Mouse (Mus musculus) spleen, adult 18-20 months (tissue): Measurements from ENCODE around the gene Qk.

Source experiments
- DNase-seq, 2 experiments: peaks; one replicate each; pipeline ENCODE4 v3.0.0; 2022; ENCODE audit warnings: mixed read lengths in 2 of 2

The Qk gene

DNA sequence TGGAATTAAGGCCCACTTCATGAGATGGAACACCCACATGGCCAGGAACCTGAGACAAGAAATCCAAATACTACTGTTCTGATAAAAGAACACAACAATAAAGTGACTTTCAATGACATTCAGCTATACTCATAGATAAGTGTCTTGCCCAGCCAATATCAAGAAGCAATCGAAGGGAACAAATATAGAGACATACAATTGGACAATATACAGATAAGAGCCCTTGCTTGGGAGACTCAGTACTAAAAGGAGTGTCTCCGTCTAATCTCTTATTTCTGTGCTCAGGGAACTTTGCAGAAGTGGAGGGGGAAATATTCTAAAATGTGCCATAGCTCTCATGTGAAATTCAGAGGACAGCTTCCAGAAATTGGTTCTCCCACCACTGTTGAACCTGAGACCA is 83.1 kb downstream of the Qk start:
- no peak for DNase-seq

DNA sequence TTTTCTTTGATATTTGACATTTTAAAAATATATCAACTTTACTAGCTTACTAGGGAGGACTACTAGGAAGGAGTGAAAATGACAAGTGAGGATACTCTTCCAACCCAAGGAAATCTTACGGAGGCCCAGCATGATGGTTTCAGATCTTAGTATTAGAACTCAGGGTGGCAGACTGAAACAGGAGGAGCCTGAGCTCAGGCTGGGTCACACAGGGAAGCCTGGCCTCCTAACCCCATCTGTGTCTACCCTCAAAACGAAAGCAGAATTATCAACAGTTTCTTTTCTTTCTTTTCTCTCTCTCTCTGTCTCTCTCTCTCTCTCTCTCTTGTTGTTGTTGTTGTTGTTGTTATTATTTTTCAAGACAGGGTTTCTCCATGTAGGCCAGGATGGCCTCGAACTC is 87.2 kb downstream of the Qk start:
- no peak for DNase-seq

- DNase-seq, result no peak
Measured at GRCm38 (mm10) chr17:10227798-10228538, 91.7 kb downstream of the Qk start.

- no peak for DNase-seq
Measured at GRCm38 (mm10) chr17:10216164-10216563, 103.5 kb downstream of the Qk start.

- no peak for DNase-seq
Measured at GRCm38 (mm10) chr17:10209154-10209777, 110.4 kb downstream of the Qk start.

- no peak for DNase-seq
Measured at GRCm38 (mm10) chr17:10198662-10199061, 121.0 kb downstream of the Qk start.

- DNase-seq, result no peak
Measured at GRCm38 (mm10) chr17:10198231-10198630, 121.4 kb downstream of the Qk start.

- no peak for DNase-seq
Measured at GRCm38 (mm10) chr17:10195703-10196102, 124.0 kb downstream of the Qk start.

- no peak for DNase-seq
Measured at GRCm38 (mm10) chr17:10190857-10191256, 128.8 kb downstream of the Qk start.

DNA sequence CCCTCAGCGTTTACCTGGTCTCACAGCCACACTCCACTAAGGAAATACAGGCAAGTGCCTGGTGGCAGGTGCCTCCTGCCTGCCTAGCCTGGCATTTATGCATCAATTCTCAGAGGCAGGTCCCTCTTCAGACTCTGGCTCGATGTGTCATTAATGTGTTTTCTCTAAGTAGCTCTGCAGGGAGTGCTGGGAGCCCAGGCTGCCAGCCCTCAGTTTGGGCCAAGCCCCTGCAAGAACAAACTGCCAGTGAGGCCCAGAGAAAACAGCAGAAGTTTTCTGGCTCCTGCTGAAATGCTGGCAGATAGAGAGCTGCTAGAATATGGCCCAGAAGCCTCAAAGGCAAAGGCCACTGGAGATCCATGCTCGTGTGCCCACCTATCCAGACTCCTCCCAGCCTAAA is 131.2 kb downstream of the Qk start:
- no peak for DNase-seq

DNA sequence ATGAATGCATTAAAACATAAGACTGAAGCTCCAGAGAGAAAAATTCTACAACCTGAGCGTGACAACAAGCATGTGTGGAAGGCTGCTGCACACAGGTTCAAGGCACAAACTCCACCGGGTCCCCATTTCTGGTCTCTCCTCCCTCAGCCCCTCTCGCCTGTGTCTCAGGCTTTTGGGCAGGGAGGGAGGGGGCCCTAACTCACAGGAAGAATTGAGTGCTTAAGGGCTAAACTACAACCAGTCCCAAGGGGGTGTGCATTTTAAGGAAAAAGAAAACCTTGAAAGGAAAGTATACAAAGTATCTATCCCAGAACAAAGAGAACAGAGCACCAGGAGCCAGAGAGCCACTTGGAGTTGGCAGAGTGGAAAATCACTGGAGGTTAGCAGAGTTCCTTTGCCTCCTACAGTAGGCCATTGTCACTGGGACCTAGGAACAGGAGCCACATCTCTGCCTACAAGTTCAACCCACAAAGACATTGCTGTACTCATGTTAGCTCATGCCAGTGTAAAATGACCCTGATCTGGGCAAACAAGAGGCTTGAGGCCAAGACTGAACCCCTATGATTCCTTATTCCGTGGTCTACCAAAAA is 132.1 kb downstream of the Qk start:
- DNase-seq, result no peak

DNA sequence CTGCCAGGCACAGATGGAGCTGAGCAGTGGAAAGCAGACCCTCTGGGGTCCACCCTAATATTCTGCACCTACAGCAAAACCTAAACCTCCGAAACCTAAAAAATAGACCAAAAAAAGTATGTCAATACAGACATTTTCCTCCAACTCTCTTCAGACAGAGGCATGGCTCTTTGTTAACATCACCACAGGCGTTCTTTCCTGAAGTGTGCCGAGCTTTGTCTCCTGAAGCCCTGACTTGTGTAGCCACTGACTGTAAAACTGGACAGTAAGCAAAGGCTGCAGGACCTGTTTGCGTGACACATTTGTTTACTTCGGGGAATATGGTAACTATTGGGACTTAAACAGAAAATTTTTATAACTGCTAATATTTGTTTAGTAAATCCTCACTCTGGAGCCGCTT is 137.9 kb downstream of the Qk start:
- DNase-seq, result no peak

DNA sequence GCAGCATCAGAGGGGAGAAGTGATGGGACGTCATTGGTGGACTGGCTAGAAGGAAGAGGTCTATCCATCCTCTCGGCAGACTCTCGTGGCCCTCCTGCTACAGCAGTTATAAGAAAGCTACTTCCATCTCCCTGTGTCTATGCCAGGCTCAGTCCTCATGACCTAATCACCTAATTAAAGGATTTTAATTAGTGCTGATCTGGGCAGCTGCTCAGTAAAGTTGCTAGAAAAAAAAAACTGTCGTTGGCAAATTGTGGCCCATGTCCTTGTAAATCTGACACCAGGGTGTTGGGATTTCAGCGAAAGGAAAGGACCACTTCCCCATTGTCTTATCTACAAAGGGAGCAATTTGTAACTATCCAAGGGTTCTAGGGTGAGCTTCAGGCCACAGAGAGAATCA is 142.6 kb downstream of the Qk start:
- no peak for DNase-seq

GRCm38 (mm10) chr17:10161258-10161657 is 158.4 kb downstream of the Qk start:
- no peak for DNase-seq

GRCm38 (mm10) chr17:10160415-10160814 is 159.2 kb downstream of the Qk start:
- DNase-seq, result no peak

DNA sequence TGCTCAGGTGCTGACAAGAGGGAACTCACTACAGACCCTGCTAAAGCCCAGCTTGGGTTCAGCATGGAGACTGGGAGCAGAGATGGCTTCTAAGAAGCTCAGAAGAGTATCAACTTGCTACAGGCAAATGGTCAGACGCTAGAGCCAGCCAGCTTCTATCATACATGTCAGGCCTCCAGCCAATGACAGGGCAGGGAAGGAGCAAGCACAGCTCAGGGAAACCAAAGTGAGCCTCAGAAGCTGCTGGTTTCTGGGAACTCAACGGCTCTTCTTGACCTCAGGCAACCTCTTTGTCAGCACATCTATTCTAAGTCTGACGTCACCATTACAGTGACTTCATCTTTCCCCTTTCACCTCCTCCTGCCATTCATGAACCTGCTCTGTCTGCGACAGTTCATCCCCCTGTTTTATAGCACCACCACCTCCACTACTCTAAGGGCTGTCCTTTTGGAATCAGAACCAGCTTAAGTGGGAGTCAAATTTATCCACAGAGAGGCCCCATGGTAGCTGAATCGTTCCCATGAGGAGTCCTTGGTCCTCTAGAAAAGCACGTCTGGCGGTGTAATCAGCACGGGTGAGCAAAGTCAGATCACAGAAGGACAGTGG is 166.7 kb downstream of the Qk start:
- no peak for DNase-seq
